Mouse (Mus musculus) hindbrain, embryonic 14.5 days (tissue): ENCODE data around the gene 4930451I11Rik. TPM values are rescaled to one million over a fixed set of nuclear protein-coding genes. Genes with fewer than 3 reads are reported as not detected.

Source experiments
- ATAC-seq: fragments of 200-750 bp; cut with Nextera tagmentation; 2 replicates; pipeline ENCODE4 v1.8.0; 2017; ENCODE audit warnings: moderate number of reproducible peaks, mild to moderate bottlenecking, moderate TSS enrichment, moderate library complexity; ENCODE audit not compliant: low FRiP score
- DNase-seq: peaks from one replicate; pipeline ENCODE4 v3.0.0-alpha.2; 2015; ENCODE audit warnings: low spot score
- H3K27ac ChIP-seq: fragments of 300-500 bp; sonication (generic); 2 replicates; pipeline ENCODE4 v1.5.1; 2014; ENCODE audit warnings: mild to moderate bottlenecking, moderate library complexity
- H3K27me3 ChIP-seq: fragments of 300-500 bp; sonication (generic); 2 replicates; pipeline ENCODE4 v1.6.1; 2014; ENCODE audit warnings: mild to moderate bottlenecking, low read length, mixed read lengths; ENCODE audit not compliant: control insufficient read depth, insufficient read depth
- H3K36me3 ChIP-seq: fragments of 300-500 bp; sonication (generic); replicated peaks from 2 replicates; pipeline ENCODE4 v1.6.1; 2014; ENCODE audit not compliant: control insufficient read depth, insufficient read depth
- H3K4me1 ChIP-seq: fragments of 300-500 bp; sonication (generic); replicated peaks from 2 replicates; pipeline ENCODE4 v1.6.1; 2014; ENCODE audit warnings: antibody characterized with exemption, low read length, mixed read lengths; ENCODE audit not compliant: control insufficient read depth, insufficient read depth
- H3K4me2 ChIP-seq: fragments of 300-500 bp; sonication (generic); replicated peaks from 2 replicates; pipeline ENCODE4 v1.6.1; 2014; ENCODE audit warnings: mild to moderate bottlenecking, moderate library complexity
- H3K4me3 ChIP-seq: fragments of 300-500 bp; sonication (generic); replicated peaks from 2 replicates; pipeline ENCODE4 v1.5.1; 2014; ENCODE audit warnings: mild to moderate bottlenecking, low read length
- H3K9ac ChIP-seq: fragments of 300-500 bp; sonication (generic); 2 replicates; pipeline ENCODE4 v1.6.1; 2014
- H3K9me3 ChIP-seq: fragments of 300-500 bp; sonication (generic); 2 replicates; pipeline ENCODE4 v1.6.1; 2016; ENCODE audit warnings: low read length; ENCODE audit not compliant: control insufficient read depth
- WGBS: fragments of 180-500 bp; shearing (Covaris S2); extraction: QIAGEN DNeasy Blood & Tissue Kit; methylation state at CpG from one replicate; pipeline ENCODE4 v1.1.7; 2014; 5-methylcytosine and 5-hydroxymethylcytosine counted together
- polyA plus RNA-seq: library from polyadenylated mRNA; unstranded; fragments of >200 nt; fragmentation: Nextera tagmentation; extraction: Ambion mirVana; gene quantifications from 2 replicates; pipeline ENCODE4 v1.2.1, GENCODE M21; 2014

The 4930451I11Rik gene
- polyA plus RNA-seq, 1 experiment from 2014 or later, result 0.74 TPM

- peaks cover 29% of the 10 kb centered on the region for H3K4me1 ChIP-seq
- DNase-seq (peak; percentile 58), ATAC-seq (peak; percentile 81)
- peak overlapping the region; percentile 94 for H3K27ac ChIP-seq
- H3K27me3 ChIP-seq, result no peaks in the 10 kb centered on the region
- peak overlapping the region; percentile 75 for H3K4me3 ChIP-seq
- H3K9me3 ChIP-seq, result no peaks in the 10 kb centered on the region
- WGBS, result 0% methylated on average over 18 of the region's 19 CpGs
- peak overlapping the region; percentile 90 for H3K9ac ChIP-seq
- peaks cover 10% of the 10 kb centered on the region; the same call in 1 of the 2 replicates for H3K36me3 ChIP-seq
- H3K4me2 ChIP-seq, result peak overlapping the region; percentile 52
These were observed 8.2 kb downstream of the 4930451I11Rik start for GRCm38 (mm10) chr7:126823202-126823711.

GRCm38 (mm10) chr7:126822741-126823140, 8.7 kb downstream of the 4930451I11Rik start:
- Histone ChIP-seq H3K4me2 (peak overlapping the region; percentile 52), H3K9me3 (no peaks in the 10 kb centered on the region), H3K27me3 (no peaks in the 10 kb centered on the region), H3K4me3 (peak overlapping the region; percentile 75), H3K27ac (peak overlapping the region; percentile 94), H3K4me1 (peaks cover 29% of the 10 kb centered on the region), H3K36me3 (peaks cover 10% of the 10 kb centered on the region; the same call in 1 of the 2 replicates), H3K9ac (peak overlapping the region; percentile 90)
- DNase-seq (peak; percentile 28), ATAC-seq (peak; percentile 12; the same call in 1 of the 2 replicates)
- WGBS, result 6% methylated on average over 9 of the region's 9 CpGs

GRCm38 (mm10) chr7:126821835-126822511, 9.5 kb downstream of the 4930451I11Rik start:
- Histone ChIP-seq H3K9me3 (no peaks in the 10 kb centered on the region), H3K4me1 (peaks cover 29% of the 10 kb centered on the region), H3K9ac (peak overlapping the region; percentile 90; the same call in 1 of the 2 replicates), H3K4me3 (peak overlapping the region; percentile 75), H3K36me3 (0 out of 2 replicates have a peak, but pooled peaks cover 2% of the 10 kb centered on the region), H3K27ac (peak overlapping the region; percentile 94), H3K4me2 (peak overlapping the region; percentile 52), H3K27me3 (no peaks in the 10 kb centered on the region)
- no peak for ATAC-seq
- DNase-seq, result peak; percentile 88
- WGBS, result 23% methylated on average over 7 of the region's 7 CpGs

GRCm38 (mm10) chr7:126818818-126819217, 12.6 kb downstream of the 4930451I11Rik start:
- no peak for ATAC-seq
- peaks cover 8% of the 10 kb centered on the region for H3K4me1 ChIP-seq
- 42% methylated on average over 1 of the region's 1 CpGs for WGBS

GRCm38 (mm10) chr7:126817595-126817994, 13.8 kb downstream of the 4930451I11Rik start:
- Histone ChIP-seq H3K4me3 (no peak overlapping the region), H3K27me3 (no peaks in the 10 kb centered on the region), H3K9me3 (no peaks in the 10 kb centered on the region), H3K4me2 (no peak overlapping the region), H3K36me3 (no peaks in the 10 kb centered on the region), H3K9ac (no peak overlapping the region), H3K4me1 (peaks cover 7% of the 10 kb centered on the region), H3K27ac (no peak overlapping the region)
- 88% methylated on average over 7 of the region's 7 CpGs for WGBS
- DNase-seq (no peak), ATAC-seq (no peak)

More at GRCm38 (mm10) chr7:126818818-126819217, 12.6 kb downstream of the 4930451I11Rik start:
- Histone ChIP-seq H3K9ac (no peak overlapping the region), H3K4me2 (no peak overlapping the region), H3K27ac (no peak overlapping the region), H3K4me3 (no peak overlapping the region), H3K27me3 (no peaks in the 10 kb centered on the region), H3K9me3 (no peaks in the 10 kb centered on the region), H3K36me3 (no peaks in the 10 kb centered on the region)
- no peak for DNase-seq

- H3K4me1 ChIP-seq, result no peaks in the 10 kb centered on the region
- no peak for DNase-seq
- H3K4me2 ChIP-seq, result no peak overlapping the region
- 84% methylated on average over 8 of the region's 8 CpGs for WGBS
- no peaks in the 10 kb centered on the region for H3K36me3 ChIP-seq
- no peaks in the 10 kb centered on the region for H3K9me3 ChIP-seq
- H3K27ac ChIP-seq, result no peak overlapping the region
- H3K27me3 ChIP-seq, result no peaks in the 10 kb centered on the region
- no peak overlapping the region for H3K9ac ChIP-seq
- no peak overlapping the region for H3K4me3 ChIP-seq
- ATAC-seq, result no peak
These were observed 14.9 kb downstream of the 4930451I11Rik start for GRCm38 (mm10) chr7:126816494-126816893.

GRCm38 (mm10) chr7:126815726-126816222, 15.7 kb downstream of the 4930451I11Rik start:
- 43% methylated on average over 8 of the region's 8 CpGs for WGBS
- Histone ChIP-seq H3K4me2 (no peak overlapping the region), H3K36me3 (no peaks in the 10 kb centered on the region), H3K9ac (no peak overlapping the region), H3K9me3 (no peaks in the 10 kb centered on the region), H3K4me3 (no peak overlapping the region), H3K27ac (no peak overlapping the region), H3K27me3 (no peaks in the 10 kb centered on the region), H3K4me1 (no peaks in the 10 kb centered on the region)
- no peak for ATAC-seq
- DNase-seq, result no peak

- 68% methylated on average over 5 of the region's 5 CpGs for WGBS
- no peak for ATAC-seq
These were observed 21.6 kb downstream of the 4930451I11Rik start for GRCm38 (mm10) chr7:126809723-126810369.

More at GRCm38 (mm10) chr7:126809723-126810369, 21.6 kb downstream of the 4930451I11Rik start:
- DNase-seq, result no peak
- no peak overlapping the region for H3K4me3 ChIP-seq
- H3K27ac ChIP-seq, result no peak overlapping the region
- H3K4me1 ChIP-seq, result peaks cover 9% of the 10 kb centered on the region
- H3K9me3 ChIP-seq, result no peaks in the 10 kb centered on the region
- no peak overlapping the region for H3K9ac ChIP-seq
- H3K4me2 ChIP-seq, result peak overlapping the region; percentile 86
- 0 out of 2 replicates have a peak, but pooled peaks cover 5% of the 10 kb centered on the region for H3K36me3 ChIP-seq
- no peaks in the 10 kb centered on the region for H3K27me3 ChIP-seq
